Mouse (Mus musculus): ENCODE measurements around the gene 0610010K14Rik.

GRCm38 (mm10) chr11:70206801-70207200 lies 30.9 kb downstream of the 0610010K14Rik start:
- TF ChIP-seq POLR2A (IDR thresholded peaks at IDR 0.05; ENCODE audit: extremely low read depth, insufficient read depth, low read length) = no peak
- TF ChIP-seq CTCF (IDR thresholded peaks at IDR 0.05; ENCODE audit: low read depth, low read length) = no peak

All from liver, adult 2 months (tissue).